Mouse (Mus musculus) retina, adult 2 months (tissue): ENCODE results near the gene Teddm1a.

Experiments used
- DNase-seq: peaks from one replicate; pipeline ENCODE4 v3.0.0-alpha.2; 2012; ENCODE audit warnings: low read depth, low spot score

The Teddm1a gene

GRCm38 (mm10) chr1:153904236-153904635 is 12.7 kb downstream of the Teddm1a start:
- no peak for DNase-seq

DNA sequence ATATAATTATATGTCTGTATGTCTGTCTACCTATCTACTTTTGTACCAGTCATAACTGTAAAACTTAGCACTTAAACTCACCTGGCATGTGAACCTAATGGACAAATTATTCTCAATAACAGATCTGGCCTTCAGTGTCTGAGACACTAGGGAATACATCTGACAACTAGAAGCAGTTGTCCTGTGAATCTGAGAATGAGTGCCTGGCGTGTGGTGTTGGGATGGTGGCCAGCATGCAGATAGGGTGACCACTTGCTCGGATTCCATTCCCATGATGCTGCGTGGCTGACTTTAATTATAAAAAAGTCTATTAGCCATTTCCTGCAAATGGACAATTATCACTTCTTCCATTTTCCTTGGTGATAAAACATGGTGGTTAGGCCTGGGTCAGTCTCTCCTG is 14.3 kb downstream of the Teddm1a start:
- no peak for DNase-seq

- no peak for DNase-seq
Observed at GRCm38 (mm10) chr1:153908208-153908607, 16.7 kb downstream of the Teddm1a start.

DNA sequence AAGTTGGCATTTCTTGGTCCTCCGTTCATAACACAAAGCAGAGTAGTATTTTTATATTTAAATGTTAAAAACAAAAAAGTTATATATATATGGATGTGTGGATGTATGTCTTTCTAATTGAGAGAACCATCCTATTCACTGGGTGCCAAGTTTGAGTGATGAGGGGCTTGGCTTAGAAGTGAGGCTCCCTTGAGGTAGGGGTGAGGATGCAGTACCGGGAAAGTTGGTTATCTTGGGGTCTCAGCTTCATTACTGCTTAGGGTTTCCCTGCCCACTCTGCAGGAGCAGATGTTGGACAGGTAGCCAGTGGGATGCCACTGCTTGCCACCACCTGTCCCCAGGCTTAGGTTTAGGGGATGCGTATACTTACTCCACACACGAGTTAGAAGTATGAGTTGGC is 17.2 kb downstream of the Teddm1a start:
- no peak for DNase-seq

- DNase-seq = no peak
Observed at GRCm38 (mm10) chr1:153909213-153909962, 17.8 kb downstream of the Teddm1a start.

DNA sequence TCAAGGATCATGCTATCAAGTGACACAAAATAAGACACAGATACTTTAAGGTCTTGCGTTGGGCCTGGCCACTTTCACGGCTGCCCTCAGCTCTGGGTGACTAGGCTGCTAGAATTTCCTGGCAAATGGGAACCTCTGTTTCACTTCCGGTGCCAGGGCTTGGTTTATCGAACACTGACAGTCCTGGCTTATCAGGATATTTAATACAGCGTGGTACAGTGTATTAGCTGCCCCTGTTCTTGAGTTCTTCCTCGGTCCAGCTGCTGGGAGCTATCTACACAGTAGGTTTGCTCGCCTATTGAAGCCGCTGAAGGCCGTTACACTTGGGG is 18.4 kb downstream of the Teddm1a start:
- DNase-seq = no peak

- no peak for DNase-seq
Observed at GRCm38 (mm10) chr1:153910423-153910822, 18.9 kb downstream of the Teddm1a start.

GRCm38 (mm10) chr1:153911276-153911795 is 19.8 kb downstream of the Teddm1a start:
- no peak for DNase-seq

GRCm38 (mm10) chr1:153913869-153914268 is 22.3 kb downstream of the Teddm1a start:
- no peak for DNase-seq

- no peak for DNase-seq
Observed at GRCm38 (mm10) chr1:153918521-153919206, 27.1 kb downstream of the Teddm1a start.

DNA sequence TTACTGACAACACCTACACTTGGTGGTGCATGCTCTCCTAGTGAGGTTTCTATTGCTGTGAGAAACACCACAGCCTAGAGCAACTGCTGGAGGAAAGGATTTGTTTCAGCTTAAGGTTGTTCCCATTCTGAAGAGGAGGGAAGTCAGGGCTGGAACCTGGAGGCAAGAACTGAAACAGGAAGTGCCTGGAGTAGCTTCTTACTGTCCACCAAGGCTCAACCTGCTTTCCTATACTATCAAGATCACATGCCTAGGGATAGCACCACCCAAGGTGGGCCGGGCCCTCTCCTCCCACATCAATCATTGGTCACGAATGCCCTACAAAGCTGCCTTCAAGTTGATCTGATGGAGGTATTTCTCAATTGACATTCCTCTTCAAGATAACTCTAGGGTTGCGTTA is 30.1 kb downstream of the Teddm1a start:
- DNase-seq = no peak

GRCm38 (mm10) chr1:153922571-153923021 is 31.1 kb downstream of the Teddm1a start:
- DNase-seq = no peak

DNA sequence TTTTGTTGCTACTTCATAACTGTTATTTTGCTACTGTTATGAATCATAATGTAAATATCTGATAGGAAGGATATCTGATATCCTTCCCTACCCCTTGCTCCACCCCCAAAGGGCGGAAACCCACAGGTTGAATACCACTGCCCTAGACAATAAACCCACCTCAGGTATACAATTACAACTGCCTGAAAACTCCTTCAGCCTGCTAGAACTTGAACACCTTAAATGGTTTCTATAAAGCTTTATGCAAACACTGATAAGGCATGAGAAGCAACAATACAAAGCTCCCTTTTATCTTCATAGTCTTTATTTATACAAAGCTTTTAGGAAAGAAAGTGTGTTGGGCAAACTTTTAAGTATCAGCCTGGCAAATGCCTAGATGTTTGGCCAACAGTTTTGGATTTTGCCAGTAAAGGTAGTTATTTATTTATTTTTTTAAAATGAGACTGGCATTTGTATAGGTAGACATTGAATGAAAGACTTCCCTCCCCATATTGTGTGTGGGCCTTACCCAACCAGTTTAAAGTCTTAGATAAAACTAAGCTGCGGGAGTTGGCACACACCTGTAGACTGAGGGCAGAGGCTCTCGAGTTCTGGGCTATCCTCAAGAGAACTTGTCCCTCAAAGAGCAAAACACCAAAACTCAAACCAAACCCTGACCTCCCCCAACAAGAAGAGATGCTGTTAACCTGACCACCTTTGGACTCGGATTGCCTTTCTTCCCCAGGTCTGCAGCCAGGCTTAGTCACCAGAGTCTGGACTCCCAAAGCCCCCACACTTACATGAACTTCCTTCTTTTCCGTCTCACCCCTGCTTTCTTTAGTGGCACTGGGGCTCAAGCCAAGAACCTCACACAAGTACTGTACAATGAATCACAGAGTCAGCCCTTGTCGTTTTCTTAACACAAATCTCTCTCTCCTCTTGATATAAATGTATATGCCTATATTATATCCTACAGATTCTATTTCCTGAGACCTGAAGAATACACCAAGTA is 33.1 kb downstream of the Teddm1a start:
- DNase-seq = no peak

GRCm38 (mm10) chr1:153930431-153930830 is 38.9 kb downstream of the Teddm1a start:
- no peak for DNase-seq

DNA sequence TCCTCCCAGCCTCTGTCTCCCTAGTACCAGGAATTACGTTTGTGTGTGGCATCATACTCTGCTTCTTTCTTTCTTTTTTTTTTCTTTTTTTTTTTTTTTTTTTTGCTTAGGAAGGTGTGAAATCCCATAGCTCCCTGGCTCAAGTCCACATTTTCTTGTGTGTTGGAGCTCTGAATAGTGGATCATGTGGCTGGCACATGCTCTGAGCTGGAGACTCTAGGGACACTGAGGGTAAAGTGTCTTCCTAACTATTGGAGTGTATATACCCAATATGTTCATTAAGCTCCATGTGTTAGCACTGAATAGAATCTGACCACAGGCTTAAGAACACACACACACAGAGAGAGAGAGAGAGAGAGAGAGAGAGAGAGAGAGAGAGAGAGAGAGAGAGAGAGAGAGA is 42.2 kb downstream of the Teddm1a start:
- no peak for DNase-seq

DNA sequence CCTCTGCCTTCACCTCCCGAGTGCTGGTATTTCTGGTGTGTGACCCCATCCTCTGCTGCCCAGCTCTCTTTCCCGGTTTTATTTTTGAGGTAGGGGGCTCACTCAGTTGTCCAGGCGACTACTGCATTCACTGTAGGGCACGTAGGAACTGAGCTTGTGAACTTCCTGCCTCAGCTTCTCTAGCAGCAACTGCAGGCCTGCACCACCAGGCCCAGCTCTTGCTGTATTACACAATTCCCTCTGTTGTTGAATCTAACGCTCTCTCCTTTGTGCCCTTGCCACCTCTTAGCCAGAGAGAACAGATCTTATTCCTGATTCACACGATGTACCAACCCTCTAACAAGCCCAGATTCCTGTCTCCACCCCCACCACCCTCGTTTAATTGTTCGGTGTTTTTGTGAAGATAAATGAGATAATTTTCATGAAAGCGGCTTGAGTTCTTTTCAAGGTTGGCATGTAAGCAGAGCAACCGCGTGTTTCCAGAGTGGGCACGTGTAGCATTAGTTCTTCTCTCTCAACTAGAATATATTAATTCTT is 44.4 kb downstream of the Teddm1a start:
- DNase-seq = no peak

GRCm38 (mm10) chr1:153937025-153937424 is 45.5 kb downstream of the Teddm1a start:
- no peak for DNase-seq

- no peak for DNase-seq
Observed at GRCm38 (mm10) chr1:153940986-153941385, 49.4 kb downstream of the Teddm1a start.
